Mouse (Mus musculus) heart, embryonic 15.5 days (tissue): ENCODE measurements at regions not wholly inside any gene's neighbourhood (a gene's known extent, or its start where the extent isn't known, plus 50 kb on each side); places are given as distances from the start of the nearest gene placed in this dataset.

Experiments used
- ATAC-seq: fragments of 200-750 bp; cut with Nextera tagmentation; replicated peaks from 2 replicates; pipeline ENCODE4 v1.8.0; 2017; ENCODE audit warnings: low read depth, moderate TSS enrichment; ENCODE audit not compliant: insufficient number of reproducible peaks, insufficient read depth, low FRiP score
- H3K27ac ChIP-seq: fragments of 300-500 bp; sonication (generic); 2 replicates; pipeline ENCODE4 v1.5.1; 2015; ENCODE audit warnings: mild to moderate bottlenecking, inconsistent platforms
- H3K27me3 ChIP-seq: fragments of 300-500 bp; sonication (generic); 2 replicates; pipeline ENCODE4 v1.6.1; 2015; ENCODE audit warnings: inconsistent platforms
- H3K36me3 ChIP-seq: fragments of 300-500 bp; sonication (generic); 2 replicates; pipeline ENCODE4 v1.6.1; 2015; ENCODE audit warnings: mild to moderate bottlenecking, inconsistent platforms
- H3K4me1 ChIP-seq: fragments of 300-500 bp; sonication (generic); replicated peaks from 2 replicates; pipeline ENCODE4 v1.6.1; 2015; ENCODE audit warnings: inconsistent platforms
- H3K4me2 ChIP-seq: fragments of 300-500 bp; sonication (generic); 2 replicates; pipeline ENCODE4 v1.6.1; 2015; ENCODE audit warnings: inconsistent platforms, mild to moderate bottlenecking, moderate library complexity
- H3K4me3 ChIP-seq: fragments of 300-500 bp; sonication (generic); 2 replicates; pipeline ENCODE4 v1.5.1; 2015; ENCODE audit warnings: mild to moderate bottlenecking, inconsistent platforms
- H3K9ac ChIP-seq: fragments of 300-500 bp; sonication (generic); 2 replicates; pipeline ENCODE4 v1.6.1; 2015; ENCODE audit warnings: mild to moderate bottlenecking, inconsistent platforms
- H3K9me3 ChIP-seq: fragments of 300-500 bp; sonication (generic); replicated peaks from 2 replicates; pipeline ENCODE4 v1.6.1; 2016; ENCODE audit warnings: inconsistent platforms
- WGBS: fragments of 180-500 bp; shearing (Covaris S2); methylation state at CpG from one replicate; pipeline ENCODE4 v1.1.7; 2015; ENCODE audit warnings: mixed read lengths; 5-methylcytosine and 5-hydroxymethylcytosine counted together

DNA sequence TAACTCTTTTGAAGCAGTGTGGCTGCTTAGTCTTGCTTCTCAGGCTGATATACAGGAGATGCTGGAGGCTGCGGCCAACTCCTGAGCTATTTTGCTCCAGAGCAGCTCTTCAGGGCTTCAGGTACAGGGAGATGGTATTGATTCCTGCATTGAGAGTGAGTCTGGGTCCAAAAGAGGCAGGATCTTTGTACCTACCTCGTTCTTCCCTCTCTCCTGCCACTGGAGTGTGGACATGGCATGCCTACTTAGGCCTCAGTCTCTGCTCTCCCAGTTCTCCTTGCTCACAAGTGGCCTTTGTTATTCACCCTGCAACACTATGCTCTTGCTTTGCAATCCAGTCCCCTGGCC is 284.8 kb downstream of the Bcl11a start:
- H3K9ac ChIP-seq: no peak overlapping the region
- 66% methylated on average over 2 of the region's 2 CpGs for WGBS
- no peak overlapping the region for H3K4me2 ChIP-seq
- H3K36me3 ChIP-seq: no peaks in the 10 kb centered on the region
- no peak overlapping the region for H3K4me3 ChIP-seq
- H3K9me3 ChIP-seq: no peaks in the 10 kb centered on the region
- no peaks in the 10 kb centered on the region for H3K27me3 ChIP-seq
- ATAC-seq: no peak
- H3K4me1 ChIP-seq: peaks cover 3% of the 10 kb centered on the region
- no peak overlapping the region for H3K27ac ChIP-seq

DNA sequence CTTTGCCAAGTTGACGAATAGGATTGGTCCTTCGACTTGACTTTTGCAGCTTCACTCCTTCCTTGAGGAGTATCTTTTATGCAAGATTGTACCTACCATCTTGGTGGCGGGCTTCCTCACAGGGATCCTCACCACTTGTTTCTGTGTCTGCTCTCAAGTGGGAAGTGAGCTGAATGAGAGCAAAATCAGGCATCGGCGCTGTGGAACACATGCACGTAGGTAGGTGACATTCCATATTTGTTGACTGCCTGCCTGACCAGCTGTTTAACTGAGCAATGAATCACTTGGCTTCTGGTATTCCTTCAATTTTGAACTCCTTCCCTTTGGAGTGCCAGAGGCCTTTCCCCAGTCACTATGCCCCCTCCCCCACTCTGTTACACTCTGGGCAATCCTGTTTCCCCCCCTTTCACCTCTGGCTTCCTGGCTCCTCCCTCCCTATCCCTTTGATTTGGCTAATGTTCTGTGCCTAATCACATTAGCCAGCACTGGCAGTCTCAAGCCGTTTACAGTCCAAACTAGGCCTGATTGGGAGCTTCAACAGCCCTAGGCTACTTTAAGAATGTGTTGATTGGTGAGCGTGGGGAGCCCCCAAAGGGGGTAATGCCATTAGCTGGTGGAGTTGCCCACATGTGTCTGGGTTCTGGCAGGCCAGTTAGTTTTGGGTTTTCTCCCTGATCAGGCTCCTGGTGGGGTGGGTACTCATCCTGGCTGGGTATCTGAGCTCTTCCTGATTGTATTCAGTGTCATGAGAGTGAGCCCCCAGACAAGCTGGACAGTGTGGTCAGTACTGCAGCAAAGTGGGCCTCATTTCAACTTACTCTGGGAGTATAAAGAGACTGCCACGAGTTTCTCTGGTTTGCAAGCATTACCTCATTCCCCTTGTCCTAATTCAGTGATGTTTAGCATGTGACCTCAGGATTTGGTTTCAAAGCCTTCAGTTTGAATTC is 285.8 kb downstream of the Bcl11a start:
- no peak for ATAC-seq
- Histone ChIP-seq H3K4me1 (peaks cover 3% of the 10 kb centered on the region), H3K9ac (no peak overlapping the region), H3K27me3 (no peaks in the 10 kb centered on the region), H3K36me3 (no peaks in the 10 kb centered on the region), H3K27ac (no peak overlapping the region), H3K4me3 (no peak overlapping the region), H3K4me2 (no peak overlapping the region), H3K9me3 (no peaks in the 10 kb centered on the region)
- 66% methylated on average over 9 of the region's 9 CpGs for WGBS

DNA sequence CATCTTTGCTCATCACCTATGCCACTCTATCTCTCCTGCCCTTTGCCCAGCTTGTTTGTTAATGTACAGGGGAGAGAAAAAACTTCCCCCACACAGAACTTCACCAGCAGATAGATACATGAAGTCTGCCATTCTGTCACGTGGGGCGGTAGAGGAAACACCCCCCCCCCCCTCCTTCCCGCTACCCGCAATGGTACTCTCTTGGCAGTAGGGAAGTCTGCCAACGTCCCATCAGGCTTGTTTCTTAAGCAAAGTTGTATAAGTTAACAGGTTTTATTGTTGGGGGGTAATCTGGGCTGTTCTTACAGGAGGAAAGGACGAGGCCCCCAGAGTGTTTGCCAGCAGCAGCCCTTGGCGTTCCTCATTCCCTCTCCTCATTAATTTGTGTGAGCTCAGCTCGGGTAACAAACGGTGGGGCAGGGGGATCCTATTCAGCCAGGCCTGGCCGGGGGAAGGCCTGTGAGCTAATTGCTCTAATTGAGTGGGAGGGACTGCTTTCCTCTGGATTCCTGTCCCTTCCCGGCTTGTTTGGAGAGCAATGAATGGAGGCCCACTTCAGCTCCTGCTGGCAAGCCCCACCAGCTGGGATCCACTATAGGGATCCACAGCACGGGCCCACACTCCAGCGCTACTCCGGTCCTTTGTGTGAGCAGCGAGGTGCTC is 292.5 kb downstream of the Bcl11a start:
- Histone ChIP-seq H3K27me3 (no peaks in the 10 kb centered on the region), H3K9me3 (no peaks in the 10 kb centered on the region), H3K36me3 (no peaks in the 10 kb centered on the region), H3K9ac (no peak overlapping the region), H3K4me3 (no peak overlapping the region), H3K4me1 (peaks cover 9% of the 10 kb centered on the region; the same call in 1 of the 2 replicates), H3K4me2 (no peak overlapping the region), H3K27ac (no peak overlapping the region)
- no peak for ATAC-seq
- 37% methylated on average over 15 of the region's 15 CpGs for WGBS

DNA sequence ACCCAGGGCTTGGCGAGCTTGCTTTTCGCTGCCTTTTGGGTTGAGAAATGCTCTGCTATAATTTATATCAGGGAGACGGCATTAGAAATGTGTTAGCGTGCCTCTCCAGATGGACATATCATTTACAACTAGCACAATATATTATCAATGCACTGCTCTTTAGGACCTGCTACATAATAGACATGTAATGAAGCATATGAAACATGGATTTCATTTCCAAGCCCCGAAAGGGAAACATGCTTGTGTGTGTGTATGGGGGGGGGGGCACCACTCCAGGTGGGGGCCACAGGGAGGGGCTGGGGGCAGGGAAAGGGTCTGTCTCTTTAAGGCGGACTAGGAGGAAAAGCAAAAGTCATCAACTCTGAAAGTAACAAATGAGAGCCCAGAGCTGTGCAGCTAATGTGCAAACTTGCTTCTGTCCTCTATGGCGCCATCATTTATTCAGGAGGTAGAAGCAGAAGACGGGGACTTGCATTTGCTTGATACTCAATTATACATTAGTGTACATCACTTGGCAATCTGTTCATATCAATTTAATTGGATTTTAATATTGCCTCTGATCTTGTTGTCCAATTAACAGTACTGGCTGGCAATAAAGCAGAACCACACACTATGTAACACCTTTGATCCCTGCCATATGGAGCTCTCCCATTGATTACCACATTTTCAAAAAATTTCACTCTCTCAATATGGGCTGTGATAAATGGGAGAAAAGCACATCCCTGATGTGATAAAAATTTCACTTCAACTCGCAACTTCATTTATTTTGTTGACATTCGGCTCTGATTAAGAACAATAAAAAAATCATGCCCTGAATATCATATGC is 293.2 kb downstream of the Bcl11a start:
- Histone ChIP-seq H3K27ac (no peak overlapping the region), H3K9me3 (no peaks in the 10 kb centered on the region), H3K4me2 (no peak overlapping the region), H3K9ac (no peak overlapping the region), H3K4me1 (peaks cover 9% of the 10 kb centered on the region; the same call in 1 of the 2 replicates), H3K27me3 (no peaks in the 10 kb centered on the region), H3K4me3 (no peak overlapping the region), H3K36me3 (no peaks in the 10 kb centered on the region)
- no peak for ATAC-seq
- 83% methylated on average over 10 of the region's 10 CpGs for WGBS

DNA sequence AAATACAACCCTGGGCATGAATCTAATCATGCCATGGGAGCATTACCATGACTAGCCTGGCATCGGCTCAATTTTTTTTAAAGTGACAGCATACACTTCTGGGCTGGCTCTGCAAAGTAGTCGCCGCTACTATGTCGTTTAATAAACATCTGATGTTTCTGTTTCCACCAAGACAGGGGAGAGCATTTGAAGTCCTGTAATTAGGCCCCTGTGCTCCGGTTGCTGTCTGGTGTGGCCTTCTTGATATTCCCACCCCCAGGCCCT is 293.8 kb downstream of the Bcl11a start:
- Histone ChIP-seq H3K27ac (no peak overlapping the region), H3K4me1 (peaks cover 9% of the 10 kb centered on the region; the same call in 1 of the 2 replicates), H3K4me3 (no peak overlapping the region), H3K9me3 (no peaks in the 10 kb centered on the region), H3K9ac (no peak overlapping the region), H3K36me3 (no peaks in the 10 kb centered on the region), H3K27me3 (no peaks in the 10 kb centered on the region), H3K4me2 (no peak overlapping the region)
- 77% methylated on average over 5 of the region's 5 CpGs for WGBS
- ATAC-seq: no peak

DNA sequence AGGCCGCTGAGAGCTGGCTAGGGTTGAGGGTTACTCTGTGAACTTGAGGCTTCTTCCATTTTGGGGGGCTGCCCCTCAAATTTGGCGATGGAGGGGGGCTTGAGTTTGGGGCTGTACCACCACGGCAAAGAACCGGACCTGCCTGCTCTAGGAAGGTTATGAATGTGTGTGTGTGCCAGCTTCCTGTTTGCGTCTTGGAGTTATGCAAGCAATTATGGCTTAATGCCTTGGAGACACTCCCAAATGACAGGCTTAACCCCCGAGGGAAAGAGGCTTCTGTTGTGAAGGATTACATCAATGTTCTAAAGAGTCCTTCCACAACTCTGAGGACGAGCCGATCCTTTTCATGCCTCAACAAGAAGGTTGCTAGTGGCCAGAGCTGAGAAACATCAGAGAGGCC is 294.1 kb downstream of the Bcl11a start:
- H3K36me3 ChIP-seq: no peaks in the 10 kb centered on the region
- H3K9ac ChIP-seq: no peak overlapping the region
- 54% methylated on average over 8 of the region's 8 CpGs for WGBS
- no peak overlapping the region for H3K4me2 ChIP-seq
- H3K27ac ChIP-seq: no peak overlapping the region
- no peaks in the 10 kb centered on the region for H3K27me3 ChIP-seq
- H3K4me1 ChIP-seq: peaks cover 9% of the 10 kb centered on the region; the same call in 1 of the 2 replicates
- H3K4me3 ChIP-seq: no peak overlapping the region
- H3K9me3 ChIP-seq: no peaks in the 10 kb centered on the region
- no peak for ATAC-seq

DNA sequence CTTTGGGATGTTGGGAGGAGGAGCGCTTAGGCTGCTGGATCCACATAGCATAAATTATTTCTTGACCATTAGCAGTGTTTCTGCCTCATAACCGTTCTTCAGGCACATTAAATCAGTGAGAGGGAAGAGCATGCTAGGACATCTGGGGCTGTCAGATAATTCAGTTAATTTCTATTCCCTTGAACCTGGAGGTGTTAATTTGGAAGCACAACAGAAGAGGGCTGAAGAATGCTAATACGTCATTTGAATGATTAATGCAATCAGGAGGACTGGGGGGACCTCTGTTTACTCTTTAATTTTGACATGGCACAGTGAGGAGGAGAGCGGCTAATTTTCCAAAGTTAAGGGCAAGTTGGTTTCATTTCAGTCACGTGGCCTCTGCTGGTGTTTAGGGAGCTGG is 294.8 kb downstream of the Bcl11a start:
- WGBS: 61% methylated on average over 5 of the region's 5 CpGs
- no peaks in the 10 kb centered on the region for H3K36me3 ChIP-seq

DNA sequence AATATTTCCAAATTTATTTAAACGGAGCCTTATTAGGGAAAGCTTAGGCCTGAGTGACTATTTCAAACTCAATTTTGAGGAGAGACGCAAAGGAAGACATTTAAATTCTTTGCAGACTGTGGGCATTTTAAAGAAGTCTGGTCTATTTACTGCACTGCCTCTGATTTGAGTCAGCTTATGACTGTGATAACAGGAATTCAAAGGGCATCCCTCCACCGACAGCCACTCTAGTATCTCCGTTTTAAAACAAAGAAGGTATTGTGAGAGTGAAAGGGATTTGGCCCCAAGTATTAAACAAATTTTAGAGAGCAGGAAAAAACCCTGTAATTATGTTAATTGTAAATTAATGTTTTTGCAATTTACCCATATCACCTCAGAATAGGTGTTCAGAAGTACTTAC is 295.4 kb downstream of the Bcl11a start:
- H3K27me3 ChIP-seq: no peaks in the 10 kb centered on the region
- H3K9ac ChIP-seq: no peak overlapping the region
- ATAC-seq: no peak
- no peaks in the 10 kb centered on the region for H3K9me3 ChIP-seq
- H3K4me2 ChIP-seq: no peak overlapping the region
- no peak overlapping the region for H3K27ac ChIP-seq
- no peak overlapping the region for H3K4me3 ChIP-seq
- no peaks in the 10 kb centered on the region for H3K36me3 ChIP-seq
- peaks cover 12% of the 10 kb centered on the region for H3K4me1 ChIP-seq
- 51% methylated on average over 4 of the region's 4 CpGs for WGBS

More for the DNA sequence above, 294.8 kb downstream of the Bcl11a start:
- no peak for ATAC-seq
- no peak overlapping the region for H3K4me2 ChIP-seq
- H3K27ac ChIP-seq: no peak overlapping the region
- no peak overlapping the region for H3K9ac ChIP-seq
- H3K9me3 ChIP-seq: no peaks in the 10 kb centered on the region
- peaks cover 11% of the 10 kb centered on the region for H3K4me1 ChIP-seq
- H3K4me3 ChIP-seq: no peak overlapping the region
- no peaks in the 10 kb centered on the region for H3K27me3 ChIP-seq

DNA sequence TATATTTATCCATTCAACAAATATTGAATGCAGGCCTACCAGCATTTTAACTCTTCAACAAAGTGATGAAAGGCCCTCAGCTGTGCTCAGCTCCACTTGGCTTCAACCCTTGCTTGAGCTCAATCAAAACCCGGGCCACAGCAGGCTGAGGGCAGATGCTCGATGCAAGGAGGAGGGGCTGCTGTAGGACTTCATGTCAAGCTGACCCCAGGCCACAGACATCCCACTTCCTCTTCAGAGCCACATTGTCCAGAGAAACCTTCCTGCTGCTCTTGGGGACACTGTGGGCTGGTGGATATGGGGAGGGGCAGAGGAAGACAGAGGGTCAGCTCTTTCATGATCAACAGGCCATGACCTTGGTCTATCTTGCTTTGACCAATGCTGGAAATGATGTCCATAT is 299.7 kb downstream of the Bcl11a start:
- H3K9me3 ChIP-seq: no peaks in the 10 kb centered on the region
- no peaks in the 10 kb centered on the region for H3K27me3 ChIP-seq
- 50% methylated on average over 2 of the region's 2 CpGs for WGBS
- no peak overlapping the region for H3K9ac ChIP-seq
- peaks cover 3% of the 10 kb centered on the region; the same call in 1 of the 2 replicates for H3K4me1 ChIP-seq
- ATAC-seq: no peak
- no peak overlapping the region for H3K4me2 ChIP-seq
- no peak overlapping the region for H3K4me3 ChIP-seq
- no peak overlapping the region for H3K27ac ChIP-seq
- H3K36me3 ChIP-seq: no peaks in the 10 kb centered on the region

DNA sequence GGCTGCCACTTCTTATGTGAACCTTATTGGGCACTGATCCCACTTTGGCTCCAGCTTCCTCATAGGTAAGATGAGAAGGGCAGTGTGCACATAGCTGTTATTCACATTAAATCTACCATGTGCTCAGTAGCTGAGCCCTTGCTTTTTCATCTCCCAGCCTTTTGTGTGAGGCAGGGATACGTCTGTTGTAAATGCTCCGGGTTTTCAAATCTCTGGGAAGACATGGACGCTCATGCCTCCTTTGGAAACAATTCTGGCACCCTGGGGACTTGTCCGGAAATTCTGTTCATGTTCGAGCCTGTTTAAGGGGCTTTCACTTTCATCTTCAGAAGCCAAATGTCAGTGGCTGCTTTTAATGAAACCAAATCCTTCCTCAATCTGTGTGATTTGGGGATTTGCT is 312.7 kb downstream of the Bcl11a start:
- no peak for ATAC-seq
- H3K4me2 ChIP-seq: no peak overlapping the region
- WGBS: 72% methylated on average over 5 of the region's 5 CpGs

DNA sequence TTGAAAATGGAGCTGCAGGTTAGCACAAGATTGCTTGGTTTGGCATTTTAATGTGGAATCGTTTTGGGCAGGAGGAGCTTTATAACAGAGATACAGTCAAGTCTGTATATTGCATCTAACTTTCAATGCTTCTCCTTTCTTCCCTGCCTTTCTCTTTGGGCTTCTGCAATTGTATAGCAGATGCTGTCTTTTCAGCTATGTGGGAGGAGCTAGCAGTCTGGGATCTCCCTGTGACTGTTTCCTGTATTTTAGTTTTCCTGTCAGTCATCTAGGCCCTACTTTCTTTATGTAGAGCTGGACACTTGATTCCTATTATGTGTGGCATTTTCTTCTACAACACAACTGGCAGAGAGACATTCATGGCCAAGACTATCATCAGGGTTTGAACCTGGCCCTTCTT is 313.5 kb downstream of the Bcl11a start:
- Histone ChIP-seq H3K4me2 (no peak overlapping the region), H3K27ac (no peak overlapping the region), H3K4me3 (no peak overlapping the region), H3K9ac (no peak overlapping the region), H3K36me3 (no peaks in the 10 kb centered on the region), H3K4me1 (no peaks in the 10 kb centered on the region), H3K27me3 (no peaks in the 10 kb centered on the region), H3K9me3 (no peaks in the 10 kb centered on the region)
- WGBS: 74% methylated on average over 1 of the region's 1 CpGs
- no peak for ATAC-seq

More for the DNA sequence above, 312.7 kb downstream of the Bcl11a start:
- Histone ChIP-seq H3K9me3 (no peaks in the 10 kb centered on the region), H3K27ac (no peak overlapping the region), H3K4me3 (no peak overlapping the region), H3K9ac (no peak overlapping the region), H3K36me3 (no peaks in the 10 kb centered on the region), H3K27me3 (no peaks in the 10 kb centered on the region), H3K4me1 (no peaks in the 10 kb centered on the region)
